Mouse (Mus musculus): ENCODE data around the gene Wfs1. TPM values are rescaled to one million over a fixed set of nuclear protein-coding genes. Genes with fewer than 3 reads are reported as not detected.

Gene Wfs1
- polyA plus RNA-seq, 1 experiment: 4.3 TPM

- no peak for TF ChIP-seq POLR2A (IDR thresholded peaks at IDR 0.05; ENCODE audit: borderline replicate concordance, low read depth, low read length)
- TF ChIP-seq CTCF (IDR thresholded peaks at IDR 0.05; ENCODE audit: low read depth, low read length): no peak
- Histone ChIP-seq H3K4me1 (ENCODE audit: control insufficient read depth, insufficient read depth, low read length) (no peaks in the 10 kb centered on the region), H3K4me3 (ENCODE audit: insufficient read depth, low read length) (no peak overlapping the region), H3K27ac (ENCODE audit: insufficient read depth, low read depth, low read length) (no peak overlapping the region)
Measured at GRCm38 (mm10) chr5:36938021-36938420, 51.0 kb downstream of the Wfs1 start.

GRCm38 (mm10) chr5:36936548-36936947 lies 52.5 kb downstream of the Wfs1 start:
- Histone ChIP-seq H3K4me3 (ENCODE audit: insufficient read depth, low read length) (no peak overlapping the region), H3K4me1 (ENCODE audit: control insufficient read depth, insufficient read depth, low read length) (no peaks in the 10 kb centered on the region), H3K27ac (ENCODE audit: insufficient read depth, low read depth, low read length) (no peak overlapping the region)
- TF ChIP-seq POLR2A (IDR thresholded peaks at IDR 0.05; ENCODE audit: borderline replicate concordance, low read depth, low read length): no peak
- TF ChIP-seq CTCF (IDR thresholded peaks at IDR 0.05; ENCODE audit: low read depth, low read length): no peak

GRCm38 (mm10) chr5:36935486-36936473 lies 53.2 kb downstream of the Wfs1 start:
- no peaks in the 10 kb centered on the region for H3K4me1 ChIP-seq (ENCODE audit: control insufficient read depth, insufficient read depth, low read length)
- no peak for TF ChIP-seq POLR2A (IDR thresholded peaks at IDR 0.05; ENCODE audit: borderline replicate concordance, low read depth, low read length)
- no peak for TF ChIP-seq CTCF (IDR thresholded peaks at IDR 0.05; ENCODE audit: low read depth, low read length)

GRCm38 (mm10) chr5:36933383-36933782 lies 55.6 kb downstream of the Wfs1 start:
- H3K4me1 ChIP-seq (ENCODE audit: control insufficient read depth, insufficient read depth, low read length): no peaks in the 10 kb centered on the region
- H3K27ac ChIP-seq (ENCODE audit: insufficient read depth, low read depth, low read length): no peak overlapping the region
- TF ChIP-seq CTCF (IDR thresholded peaks at IDR 0.05; ENCODE audit: low read depth, low read length) (no peak), POLR2A (IDR thresholded peaks at IDR 0.05; ENCODE audit: borderline replicate concordance, low read depth, low read length) (no peak)
- H3K4me3 ChIP-seq (ENCODE audit: insufficient read depth, low read length): no peak overlapping the region

More at GRCm38 (mm10) chr5:36935486-36936473, 53.2 kb downstream of the Wfs1 start:
- no peak overlapping the region for H3K27ac ChIP-seq (ENCODE audit: insufficient read depth, low read depth, low read length)
- H3K4me3 ChIP-seq (ENCODE audit: insufficient read depth, low read length): no peak overlapping the region

GRCm38 (mm10) chr5:36929376-36929775 lies 59.6 kb downstream of the Wfs1 start:
- H3K27ac ChIP-seq (ENCODE audit: insufficient read depth, low read depth, low read length): no peak overlapping the region
- no peak overlapping the region for H3K4me3 ChIP-seq (ENCODE audit: insufficient read depth, low read length)
- no peaks in the 10 kb centered on the region for H3K4me1 ChIP-seq (ENCODE audit: control insufficient read depth, insufficient read depth, low read length)
- TF ChIP-seq CTCF (IDR thresholded peaks at IDR 0.05; ENCODE audit: low read depth, low read length): no peak
- TF ChIP-seq POLR2A (IDR thresholded peaks at IDR 0.05; ENCODE audit: borderline replicate concordance, low read depth, low read length): no peak

- Histone ChIP-seq H3K4me1 (ENCODE audit: control insufficient read depth, insufficient read depth, low read length) (no peaks in the 10 kb centered on the region), H3K27ac (ENCODE audit: insufficient read depth, low read depth, low read length) (no peak overlapping the region), H3K4me3 (ENCODE audit: insufficient read depth, low read length) (no peak overlapping the region)
- peak; percentile 44 for TF ChIP-seq CTCF (IDR thresholded peaks at IDR 0.05; ENCODE audit: low read depth, low read length)
- TF ChIP-seq POLR2A (IDR thresholded peaks at IDR 0.05; ENCODE audit: borderline replicate concordance, low read depth, low read length): no peak
Measured at GRCm38 (mm10) chr5:36928701-36929100, 60.3 kb downstream of the Wfs1 start.

- no peak overlapping the region for H3K27ac ChIP-seq (ENCODE audit: insufficient read depth, low read depth, low read length)
- H3K4me3 ChIP-seq (ENCODE audit: insufficient read depth, low read length): no peak overlapping the region
- TF ChIP-seq POLR2A (IDR thresholded peaks at IDR 0.05; ENCODE audit: borderline replicate concordance, low read depth, low read length): no peak
- TF ChIP-seq CTCF (IDR thresholded peaks at IDR 0.05; ENCODE audit: low read depth, low read length): no peak
- H3K4me1 ChIP-seq (ENCODE audit: control insufficient read depth, insufficient read depth, low read length): no peaks in the 10 kb centered on the region
Measured at GRCm38 (mm10) chr5:36923826-36924700, 64.9 kb downstream of the Wfs1 start.

GRCm38 (mm10) chr5:36922811-36923210 lies 66.2 kb downstream of the Wfs1 start:
- Histone ChIP-seq H3K27ac (ENCODE audit: insufficient read depth, low read depth, low read length) (no peak overlapping the region), H3K4me1 (ENCODE audit: control insufficient read depth, insufficient read depth, low read length) (no peaks in the 10 kb centered on the region), H3K4me3 (ENCODE audit: insufficient read depth, low read length) (no peak overlapping the region)
- TF ChIP-seq CTCF (IDR thresholded peaks at IDR 0.05; ENCODE audit: low read depth, low read length): no peak
- no peak for TF ChIP-seq POLR2A (IDR thresholded peaks at IDR 0.05; ENCODE audit: borderline replicate concordance, low read depth, low read length)

- H3K27ac ChIP-seq (ENCODE audit: insufficient read depth, low read depth, low read length): no peak overlapping the region
- TF ChIP-seq POLR2A (IDR thresholded peaks at IDR 0.05; ENCODE audit: borderline replicate concordance, low read depth, low read length) (no peak), CTCF (IDR thresholded peaks at IDR 0.05; ENCODE audit: low read depth, low read length) (no peak)
- H3K4me3 ChIP-seq (ENCODE audit: insufficient read depth, low read length): no peak overlapping the region
- H3K4me1 ChIP-seq (ENCODE audit: control insufficient read depth, insufficient read depth, low read length): no peaks in the 10 kb centered on the region
Measured at GRCm38 (mm10) chr5:36921871-36922270, 67.1 kb downstream of the Wfs1 start.

Measured in bone marrow macrophage, adult 2 months (primary cell).